Mouse (Mus musculus): Measurements from ENCODE around the gene Bcas1.

Bcas1 gene

GRCm38 (mm10) chr2:170345410-170345793, 82.2 kb downstream of the Bcas1 start:
- DNase-seq, result peak; percentile 29

- no peak for DNase-seq
Measured at GRCm38 (mm10) chr2:170344502-170345409, 82.9 kb downstream of the Bcas1 start.

GRCm38 (mm10) chr2:170343819-170344317, 83.8 kb downstream of the Bcas1 start:
- DNase-seq, result no peak

GRCm38 (mm10) chr2:170343133-170343818, 84.4 kb downstream of the Bcas1 start:
- peak; percentile 51 for DNase-seq

GRCm38 (mm10) chr2:170342312-170342830, 85.3 kb downstream of the Bcas1 start:
- no peak for DNase-seq

GRCm38 (mm10) chr2:170341179-170341578, 86.5 kb downstream of the Bcas1 start:
- DNase-seq, result no peak

- DNase-seq, result no peak
Measured at GRCm38 (mm10) chr2:170336266-170336760, 91.3 kb downstream of the Bcas1 start.

- DNase-seq, result peak; percentile 38
Measured at GRCm38 (mm10) chr2:170335168-170335567, 92.5 kb downstream of the Bcas1 start.

- DNase-seq, result no peak
Measured at GRCm38 (mm10) chr2:170331870-170332269, 95.8 kb downstream of the Bcas1 start.

GRCm38 (mm10) chr2:170330466-170330865, 97.2 kb downstream of the Bcas1 start:
- DNase-seq, result no peak

- DNase-seq, result no peak
Measured at GRCm38 (mm10) chr2:170329921-170330320, 97.7 kb downstream of the Bcas1 start.

GRCm38 (mm10) chr2:170323925-170324347, 103.7 kb downstream of the Bcas1 start:
- peak; percentile 43 for DNase-seq

- DNase-seq, result no peak
Measured at GRCm38 (mm10) chr2:170322013-170322414, 105.6 kb downstream of the Bcas1 start.

GRCm38 (mm10) chr2:170321579-170321978, 106.1 kb downstream of the Bcas1 start:
- no peak for DNase-seq

- no peak for DNase-seq
Measured at GRCm38 (mm10) chr2:170319533-170320463, 107.8 kb downstream of the Bcas1 start.

- peak; percentile 84 for DNase-seq
Measured at GRCm38 (mm10) chr2:170318713-170319532, 108.7 kb downstream of the Bcas1 start.

- no peak for DNase-seq
Measured at GRCm38 (mm10) chr2:170316774-170317173, 110.9 kb downstream of the Bcas1 start.

- no peak for DNase-seq
Measured at GRCm38 (mm10) chr2:170316344-170316743, 111.3 kb downstream of the Bcas1 start.

- DNase-seq, result no peak
Measured at GRCm38 (mm10) chr2:170310988-170311359, 116.7 kb downstream of the Bcas1 start.

GRCm38 (mm10) chr2:170310310-170310987, 117.2 kb downstream of the Bcas1 start:
- no peak for DNase-seq

GRCm38 (mm10) chr2:170308966-170309365, 118.7 kb downstream of the Bcas1 start:
- DNase-seq, result no peak
